Mouse (Mus musculus) cerebellum, adult 9-10 months (tissue): ENCODE data around the gene Plk1.
A peak's percentile ranks its signal among the peaks of the same experiment; 100 is the strongest.

Experiments used
- DNase-seq: peaks from one replicate; pipeline ENCODE4 v3.0.0; 2022

Plk1 gene

DNA sequence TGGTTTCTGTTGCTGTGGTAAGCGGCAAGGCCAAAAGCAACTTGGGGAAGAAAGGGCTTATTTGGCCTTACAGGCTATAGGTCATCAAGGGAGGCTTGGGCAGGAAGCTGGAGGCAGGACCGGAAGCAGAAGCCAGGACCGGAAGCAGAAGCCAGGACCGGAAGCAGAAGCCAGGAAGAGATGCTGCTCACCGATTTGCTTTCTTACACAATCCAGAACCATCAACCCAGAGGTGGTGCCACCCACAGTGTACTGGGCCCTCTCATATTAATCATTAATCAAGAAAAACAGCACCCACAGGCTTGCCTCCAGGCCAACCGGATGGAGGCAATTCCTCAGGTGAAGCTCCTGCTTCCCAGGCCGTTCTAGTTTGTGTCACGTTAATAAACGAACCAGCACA lies 37.5 kb downstream of the Plk1 start:
- no peak for DNase-seq

DNA sequence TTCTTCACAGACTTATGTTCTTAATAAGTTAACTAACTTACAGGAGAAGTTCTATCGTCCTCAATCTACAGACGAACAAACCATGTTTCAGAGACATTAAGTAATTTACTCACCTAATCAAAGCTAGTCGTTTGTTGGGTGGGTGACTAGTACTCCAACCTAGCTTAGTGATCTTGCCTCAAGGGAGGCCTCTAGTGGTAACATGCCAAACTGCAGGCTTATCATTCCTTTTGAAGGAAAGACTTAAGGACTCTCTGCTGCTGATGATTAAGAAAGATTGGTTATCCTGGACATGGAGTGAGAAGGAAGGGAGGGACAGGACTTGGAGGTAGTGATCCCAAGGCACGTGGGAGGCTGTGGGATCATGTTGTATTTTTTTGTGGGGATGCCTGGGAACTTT lies 38.1 kb downstream of the Plk1 start:
- DNase-seq: peak; percentile 48

DNA sequence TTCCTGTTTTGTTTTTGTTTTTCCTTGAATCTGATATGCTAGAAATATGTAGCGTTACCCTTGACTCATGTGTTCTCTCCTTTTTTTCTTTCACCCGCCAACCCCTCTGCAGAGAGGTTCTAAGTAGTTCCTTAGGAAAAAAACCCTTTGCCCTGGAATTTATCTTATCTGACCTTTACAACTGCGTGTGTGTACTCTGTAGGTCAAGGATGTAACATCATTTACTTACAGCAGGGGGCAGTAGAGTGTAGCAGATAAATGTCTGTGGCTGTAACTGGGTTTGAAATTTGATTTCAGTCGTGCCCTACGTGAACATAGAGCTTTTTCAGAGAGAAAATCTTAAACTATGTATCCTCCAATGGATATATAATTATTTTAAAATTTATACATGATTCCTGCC lies 40.1 kb downstream of the Plk1 start:
- DNase-seq: peak; percentile 42

DNA sequence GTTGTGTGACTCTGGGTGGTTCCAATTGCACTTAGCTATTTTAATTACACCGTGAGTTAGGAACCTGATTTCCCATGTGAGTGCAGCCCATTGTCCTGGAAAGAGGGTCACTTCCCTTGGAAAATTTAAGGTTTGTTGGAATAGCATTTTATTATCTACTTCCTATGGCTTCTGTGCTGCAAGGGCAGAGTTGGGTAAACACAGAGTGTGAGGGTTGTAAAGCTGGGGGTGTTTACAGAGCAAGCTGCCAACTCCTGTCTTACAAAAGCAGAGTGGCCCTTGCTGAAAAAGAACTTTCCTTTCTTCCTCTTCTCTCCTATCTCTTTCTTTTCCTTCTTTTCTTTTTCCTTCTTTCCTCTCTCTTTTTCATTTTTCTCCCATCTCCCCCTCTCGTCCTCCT lies 44.7 kb downstream of the Plk1 start:
- DNase-seq: no peak

DNA sequence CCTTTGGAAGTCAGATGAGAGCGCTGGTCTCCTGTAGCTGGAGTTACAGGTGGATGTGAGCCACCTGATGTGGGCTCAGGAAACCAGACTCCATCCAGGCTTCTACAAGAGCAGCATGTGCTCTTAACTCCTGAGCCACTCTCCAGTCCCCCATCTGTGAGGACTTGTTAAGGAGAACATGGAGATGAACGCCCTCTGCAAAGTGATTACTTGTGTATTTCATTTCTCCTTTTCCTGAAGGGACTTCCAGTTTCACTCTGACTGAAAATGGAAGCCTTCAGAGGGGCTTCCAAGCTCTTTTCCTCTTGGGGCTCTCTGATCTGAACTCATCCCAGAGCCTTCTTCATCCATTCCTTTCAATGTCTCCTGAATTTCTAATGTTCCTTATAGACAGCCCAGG lies 46.9 kb downstream of the Plk1 start:
- no peak for DNase-seq

DNA sequence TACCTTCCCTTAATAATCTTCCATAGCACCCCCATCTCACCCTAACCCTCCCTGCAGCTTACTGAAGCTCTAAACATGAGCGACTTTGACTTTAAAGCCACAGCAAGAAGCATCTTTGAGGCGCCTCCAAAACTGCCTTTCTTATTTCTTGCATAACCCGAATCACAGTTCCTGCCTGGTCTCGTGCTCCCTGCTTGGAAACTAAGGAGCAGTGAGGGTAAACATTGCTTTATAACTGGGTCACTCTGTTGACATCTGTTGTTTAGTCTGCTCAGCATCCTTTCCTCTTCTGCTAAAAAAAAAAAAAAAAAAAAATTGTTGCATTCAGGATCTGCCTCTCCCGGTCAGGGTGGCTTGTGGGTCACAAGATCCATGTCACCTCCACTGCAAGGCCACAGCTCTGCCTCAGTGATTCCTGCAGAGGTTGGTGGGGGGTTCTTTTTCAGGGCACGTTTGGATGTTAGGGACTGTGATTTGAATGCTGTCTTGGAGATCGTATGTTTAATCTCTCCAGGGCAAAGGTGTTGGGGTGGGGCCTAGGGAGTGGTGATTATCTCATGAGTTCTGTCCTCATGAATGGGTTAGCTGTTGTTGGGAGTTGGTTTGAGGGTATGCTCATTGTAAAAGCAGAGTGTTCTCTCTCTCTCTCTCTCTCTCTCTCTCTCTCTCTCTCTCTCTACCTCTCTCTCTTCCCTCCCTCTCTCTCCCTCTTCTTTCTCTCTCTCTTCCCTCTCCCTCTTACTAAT lies 49.2 kb downstream of the Plk1 start:
- DNase-seq: no peak

DNA sequence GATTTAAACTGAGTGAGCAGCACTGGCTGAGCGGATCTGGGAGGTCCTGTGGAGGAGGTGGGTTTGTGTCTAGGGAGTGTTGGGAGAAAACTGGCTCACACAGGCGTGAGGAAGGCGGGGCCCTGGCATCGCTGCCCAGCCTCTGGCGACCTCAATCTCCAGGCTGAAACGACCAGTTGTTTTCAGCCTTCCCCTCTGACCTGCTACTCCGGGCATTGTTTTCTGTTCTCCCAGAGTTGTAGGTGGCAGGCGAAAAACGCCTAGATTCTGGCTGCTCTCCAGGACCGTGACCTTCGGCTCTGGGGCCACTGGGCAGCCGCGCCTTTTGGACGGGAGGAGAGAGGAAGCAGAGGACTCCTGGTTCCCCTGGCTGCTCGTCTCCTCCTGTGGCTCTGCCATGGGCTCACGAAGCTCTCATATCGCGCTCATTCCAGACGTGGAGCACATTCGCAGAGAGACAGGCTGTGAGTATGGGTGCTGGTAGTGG lies 60.1 kb downstream of the Plk1 start, which contains the start of gene Chp2:
Gene Chp2, plus strand, starts transcription at position 182 of the 487 bp plus-strand sequence.
- DNase-seq: no peak
